Mouse (Mus musculus) limb, embryonic 14.5 days (tissue): ENCODE results near the gene Sycp2. TPM values are rescaled to one million over a fixed set of nuclear protein-coding genes. Genes with fewer than 3 reads are reported as not detected.

Experiments
- ATAC-seq: fragments of 200-750 bp; cut with Nextera tagmentation; 2 replicates; pipeline ENCODE4 v1.8.0; 2017; ENCODE audit warnings: low read depth, moderate number of reproducible peaks, moderate TSS enrichment; ENCODE audit not compliant: low FRiP score
- DNase-seq: peaks from one replicate; pipeline ENCODE4 v3.0.0-alpha.2; 2015; ENCODE audit warnings: low spot score
- H3K27ac ChIP-seq: fragments of 300-500 bp; sonication (generic); replicated peaks from 2 replicates; pipeline ENCODE4 v1.5.1; 2014; ENCODE audit warnings: low read depth, mild to moderate bottlenecking, low read length, moderate library complexity, mixed read lengths
- H3K27me3 ChIP-seq: fragments of 300-500 bp; sonication (generic); 2 replicates; pipeline ENCODE4 v1.6.1; 2014; ENCODE audit warnings: low read length, mixed read lengths; ENCODE audit not compliant: control insufficient read depth, insufficient read depth
- H3K36me3 ChIP-seq: fragments of 300-500 bp; sonication (generic); 2 replicates; pipeline ENCODE4 v1.6.1; 2014; ENCODE audit warnings: mild to moderate bottlenecking, low read length, moderate library complexity, mixed read lengths; ENCODE audit not compliant: control insufficient read depth, insufficient read depth
- H3K4me1 ChIP-seq: fragments of 300-500 bp; sonication (generic); 2 replicates; pipeline ENCODE4 v1.6.1; 2014; ENCODE audit warnings: antibody characterized with exemption, low read length, mixed read lengths; ENCODE audit not compliant: control insufficient read depth, insufficient read depth
- H3K4me2 ChIP-seq: fragments of 300-500 bp; sonication (generic); replicated peaks from 2 replicates; pipeline ENCODE4 v1.6.1; 2014; ENCODE audit warnings: low read depth, mild to moderate bottlenecking, low read length, moderate library complexity; ENCODE audit not compliant: severe bottlenecking
- H3K4me3 ChIP-seq: fragments of 300-500 bp; sonication (generic); replicated peaks from 2 replicates; pipeline ENCODE4 v1.5.1; 2014; ENCODE audit warnings: low read length
- H3K9ac ChIP-seq: fragments of 300-500 bp; sonication (generic); 2 replicates; pipeline ENCODE4 v1.6.1; 2014; ENCODE audit warnings: mild to moderate bottlenecking, low read depth, low read length, moderate library complexity; ENCODE audit not compliant: severe bottlenecking
- H3K9me3 ChIP-seq: fragments of 300-500 bp; sonication (generic); 2 replicates; pipeline ENCODE4 v1.6.1; 2016; ENCODE audit warnings: low read length; ENCODE audit not compliant: control insufficient read depth
- POLR2A ChIP-seq: fragments of 200-500 bp; IDR thresholded peaks from 2 replicates; pipeline ENCODE4 v1.8.0; 2012; ENCODE audit warnings: inconsistent platforms, mild to moderate bottlenecking, moderate library complexity, borderline replicate concordance; ENCODE audit not compliant: insufficient read depth, insufficient read length; ENCODE audit errors: extremely low read depth
- WGBS: fragments of 180-500 bp; shearing (Covaris S2); extraction: QIAGEN DNeasy Blood & Tissue Kit; methylation state at CpG from one replicate; pipeline ENCODE4 v1.1.7; 2014; 5-methylcytosine and 5-hydroxymethylcytosine counted together
- polyA plus RNA-seq, 2 experiments: library from polyadenylated mRNA; depleted of rRNA in 1 of 2; stranded (reverse) in 1 of 2; unstranded in 1 of 2; fragments of >200 nt; fragmentation: Nextera tagmentation in 1 of 2; extraction: Ambion mirVana in 1 of 2; gene quantifications; 2 replicates each; pipeline versions ENCODE4 v1.2.1 to v1.2.3; 2012 to 2014

Gene Sycp2
- polyA plus RNA-seq, 2 experiments = 0.19 to 0.26 TPM

GRCm38 (mm10) chr2:178437311-178437710, 29.8 kb upstream of the Sycp2 start:
- H3K4me3 ChIP-seq = no peak overlapping the region
- TF ChIP-seq POLR2A = no peak
- 65% methylated on average over 9 of the region's 9 CpGs for WGBS
- DNase-seq = no peak
- no peaks in the 10 kb centered on the region for H3K9me3 ChIP-seq
- H3K27me3 ChIP-seq = no peaks in the 10 kb centered on the region
- no peaks in the 10 kb centered on the region for H3K36me3 ChIP-seq
- ATAC-seq = no peak
- H3K27ac ChIP-seq = no peak overlapping the region
- peaks cover 13% of the 10 kb centered on the region for H3K4me1 ChIP-seq
- no peak overlapping the region for H3K4me2 ChIP-seq
- no peak overlapping the region for H3K9ac ChIP-seq

DNA sequence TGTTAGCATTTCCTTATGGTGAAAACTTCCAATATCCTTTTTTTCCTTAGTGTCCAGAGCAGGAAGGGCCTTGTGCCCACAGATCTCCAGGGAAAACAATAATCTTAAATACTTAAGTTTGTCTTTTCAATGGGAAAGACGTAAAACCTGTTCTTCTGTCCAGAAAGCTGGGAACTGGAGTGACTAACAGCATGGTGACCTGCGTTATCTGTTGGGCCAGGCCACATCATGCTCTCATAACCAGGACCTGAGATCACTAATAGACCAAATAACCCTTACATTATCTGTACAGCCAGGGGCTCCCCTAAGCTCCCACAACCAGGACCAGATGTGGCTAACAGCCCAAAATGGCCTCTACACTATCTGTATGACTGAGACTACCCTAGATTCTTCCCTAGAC, 26.4 kb upstream of the Sycp2 start:
- Histone ChIP-seq H3K4me1 (peaks cover 13% of the 10 kb centered on the region), H3K4me2 (no peak overlapping the region), H3K9me3 (no peaks in the 10 kb centered on the region), H3K36me3 (no peaks in the 10 kb centered on the region), H3K9ac (no peak overlapping the region), H3K27ac (no peak overlapping the region), H3K27me3 (no peaks in the 10 kb centered on the region), H3K4me3 (no peak overlapping the region)
- WGBS = 66% methylated on average over 2 of the region's 2 CpGs
- DNase-seq = no peak
- ATAC-seq = no peak
- no peak for TF ChIP-seq POLR2A

DNA sequence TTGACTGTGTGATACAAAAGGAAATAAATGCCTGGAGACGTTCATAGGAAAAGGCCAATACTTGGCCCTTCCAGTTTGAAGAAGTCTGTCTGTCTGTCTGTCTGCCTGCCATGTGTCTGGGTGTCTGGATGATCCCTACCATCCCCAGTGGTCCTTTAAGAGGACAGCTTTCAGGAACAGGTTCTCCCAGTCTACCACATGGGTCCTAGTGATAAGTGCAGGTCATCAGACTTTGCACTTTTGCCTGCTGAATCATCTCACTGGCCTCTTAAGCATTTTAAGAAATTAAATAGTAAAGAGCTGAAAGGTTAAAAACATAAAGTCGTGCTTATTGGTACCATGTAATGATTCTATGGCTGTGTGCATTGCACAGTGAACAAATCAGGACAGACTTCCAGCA, 26.0 kb upstream of the Sycp2 start:
- Histone ChIP-seq H3K9ac (no peak overlapping the region), H3K4me2 (no peak overlapping the region), H3K27me3 (no peaks in the 10 kb centered on the region), H3K4me1 (peaks cover 13% of the 10 kb centered on the region), H3K9me3 (no peaks in the 10 kb centered on the region), H3K36me3 (no peaks in the 10 kb centered on the region), H3K4me3 (no peak overlapping the region), H3K27ac (no peak overlapping the region)
- no peak for DNase-seq
- no peak for ATAC-seq
- WGBS = 65% methylated on average over 2 of the region's 2 CpGs
- no peak for TF ChIP-seq POLR2A

- 88% methylated on average over 4 of the region's 4 CpGs for WGBS
Measured at GRCm38 (mm10) chr2:178430231-178430630, 22.7 kb upstream of the Sycp2 start, which contains the start of gene Cdh26. TSS of gene Cdh26 (plus strand) at chr2:178430531.

GRCm38 (mm10) chr2:178429426-178429825, 21.9 kb upstream of the Sycp2 start:
- Histone ChIP-seq H3K9me3 (no peaks in the 10 kb centered on the region), H3K4me3 (no peak overlapping the region), H3K9ac (no peak overlapping the region), H3K36me3 (no peaks in the 10 kb centered on the region), H3K27me3 (no peaks in the 10 kb centered on the region), H3K4me2 (no peak overlapping the region), H3K4me1 (peaks cover 6% of the 10 kb centered on the region), H3K27ac (no peak overlapping the region)
- ATAC-seq = no peak
- DNase-seq = no peak
- WGBS = 83% methylated on average over 6 of the region's 6 CpGs
- TF ChIP-seq POLR2A = no peak

More at GRCm38 (mm10) chr2:178430231-178430630, 22.7 kb upstream of the Sycp2 start, which contains the start of gene Cdh26:
- H3K9me3 ChIP-seq = no peaks in the 10 kb centered on the region
- H3K4me3 ChIP-seq = no peak within 1 kb of the TSS
- no peaks in the 10 kb centered on the region for H3K36me3 ChIP-seq
- no peak within 1 kb of the TSS for H3K27ac ChIP-seq
- no peak for TF ChIP-seq POLR2A
- H3K9ac ChIP-seq = no peak within 1 kb of the TSS
- H3K4me2 ChIP-seq = no peak within 1 kb of the TSS
- no peak for ATAC-seq
- no peaks in the 10 kb centered on the region for H3K27me3 ChIP-seq
- DNase-seq = no peak
- peaks cover 10% of the 10 kb centered on the region for H3K4me1 ChIP-seq

DNA sequence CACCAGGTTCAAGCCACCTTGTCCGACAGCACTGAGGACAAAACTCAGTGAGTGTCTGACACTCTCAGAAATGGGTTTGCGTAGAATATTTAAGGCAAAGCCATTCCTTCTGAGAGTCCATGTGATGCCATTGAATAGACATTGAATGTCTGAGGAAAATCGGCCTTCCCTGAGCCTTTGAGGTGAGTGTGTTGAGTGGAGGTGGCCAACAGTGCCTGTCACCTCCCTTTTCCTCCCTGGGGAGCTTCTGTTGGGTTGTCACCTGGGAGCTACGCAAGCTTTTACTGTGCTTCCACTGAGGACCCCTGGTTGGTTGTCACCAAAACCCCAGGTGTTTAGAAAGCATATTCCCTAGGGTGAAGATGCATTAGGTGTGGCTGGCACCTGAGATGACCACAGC, 21.2 kb upstream of the Sycp2 start:
- no peak overlapping the region for H3K4me2 ChIP-seq
- H3K36me3 ChIP-seq = no peaks in the 10 kb centered on the region
- no peak overlapping the region for H3K9ac ChIP-seq
- no peak overlapping the region for H3K27ac ChIP-seq
- DNase-seq (no peak), ATAC-seq (no peak)
- no peak overlapping the region for H3K4me3 ChIP-seq
- 79% methylated on average over 4 of the region's 4 CpGs for WGBS
- no peaks in the 10 kb centered on the region for H3K27me3 ChIP-seq
- no peaks in the 10 kb centered on the region for H3K9me3 ChIP-seq
- TF ChIP-seq POLR2A = no peak
- H3K4me1 ChIP-seq = no peaks in the 10 kb centered on the region
